Mouse (Mus musculus) monocyte, adult 2 months (primary cell): ENCODE results near the gene Slc9a3r2.
A peak's percentile ranks its signal among the peaks of the same experiment; 100 is the strongest.

Experiments
- DNase-seq, 2 experiments: peaks; one replicate each; pipeline ENCODE4 v3.0.0; 2022; ENCODE audit warnings: low spot score in 2 of 2, low read depth in 1 of 2

Gene Slc9a3r2

DNA sequence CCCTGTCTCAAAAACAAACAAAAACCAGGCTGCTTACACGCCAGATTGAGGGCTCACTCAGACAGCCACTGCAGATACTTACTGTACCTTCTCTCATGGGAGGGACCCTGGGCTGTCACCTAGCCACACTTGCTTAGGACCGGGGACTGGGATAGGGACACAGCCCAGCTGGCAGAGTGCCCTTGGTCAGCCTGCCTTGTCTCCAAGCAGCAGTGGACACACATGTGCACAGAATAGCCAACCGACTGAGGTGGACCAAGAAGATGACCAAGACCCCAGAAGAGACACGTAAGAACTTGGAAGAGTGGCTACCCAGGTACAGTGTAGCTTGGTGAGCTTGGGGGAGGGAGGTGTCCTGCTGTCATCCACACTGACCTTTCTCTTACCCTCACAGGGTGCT is 11.9 kb downstream of the Slc9a3r2 start:
- no peak for DNase-seq

DNA sequence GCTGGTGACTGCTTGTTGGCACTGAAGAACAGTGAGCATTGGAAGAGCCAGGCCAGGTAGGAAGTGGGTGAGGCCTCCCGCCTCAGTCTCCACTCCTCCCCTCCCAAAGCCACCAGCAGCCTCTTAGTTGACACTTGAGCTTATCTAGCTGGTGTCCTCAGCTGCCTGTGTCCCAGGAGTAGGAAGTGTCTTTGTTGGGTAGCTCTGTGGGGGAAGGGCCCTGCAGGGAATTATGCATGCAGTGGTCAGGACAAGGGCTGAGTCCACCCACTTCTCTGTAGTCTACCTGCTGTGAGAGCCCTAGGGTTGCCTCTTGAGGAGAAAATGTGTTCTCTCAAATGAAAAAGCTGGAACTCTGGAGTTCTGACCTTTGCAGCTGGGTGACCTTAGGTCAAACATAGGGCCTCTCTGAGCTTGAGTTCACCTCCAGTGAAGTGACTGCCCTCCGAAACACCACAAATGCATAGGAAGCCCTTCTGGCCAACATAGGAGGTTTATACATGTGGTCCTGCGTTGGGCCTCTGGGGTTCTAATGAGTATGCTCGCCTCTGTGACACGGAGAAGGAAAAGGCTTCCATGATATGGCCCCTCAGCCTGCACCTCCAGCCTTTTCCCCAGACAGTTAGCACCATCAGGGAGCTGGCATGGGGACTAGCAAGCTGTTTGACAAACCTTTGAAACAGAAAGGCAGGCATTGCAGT is 13.2 kb downstream of the Slc9a3r2 start:
- no peak for DNase-seq

DNA sequence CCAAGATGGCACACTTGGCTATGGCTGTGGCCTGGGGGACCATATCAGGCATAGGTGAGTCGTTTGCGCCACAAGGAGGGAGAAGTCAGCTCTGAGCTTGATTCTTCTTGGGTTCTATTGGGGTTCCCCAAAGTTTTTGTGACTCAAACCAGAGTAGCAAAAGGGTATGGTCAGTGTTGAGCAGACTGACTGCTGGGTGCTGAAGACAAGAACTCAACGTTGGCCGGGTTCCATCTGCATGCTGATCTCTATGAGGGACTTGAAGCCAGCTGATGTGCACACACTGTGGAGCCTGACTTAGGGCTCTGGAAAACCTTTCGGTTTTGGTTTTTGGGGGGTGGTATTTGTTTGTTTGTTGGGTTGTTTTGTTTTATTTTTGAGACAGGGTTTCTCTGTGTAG is 14.4 kb downstream of the Slc9a3r2 start:
- DNase-seq: no peak

DNA sequence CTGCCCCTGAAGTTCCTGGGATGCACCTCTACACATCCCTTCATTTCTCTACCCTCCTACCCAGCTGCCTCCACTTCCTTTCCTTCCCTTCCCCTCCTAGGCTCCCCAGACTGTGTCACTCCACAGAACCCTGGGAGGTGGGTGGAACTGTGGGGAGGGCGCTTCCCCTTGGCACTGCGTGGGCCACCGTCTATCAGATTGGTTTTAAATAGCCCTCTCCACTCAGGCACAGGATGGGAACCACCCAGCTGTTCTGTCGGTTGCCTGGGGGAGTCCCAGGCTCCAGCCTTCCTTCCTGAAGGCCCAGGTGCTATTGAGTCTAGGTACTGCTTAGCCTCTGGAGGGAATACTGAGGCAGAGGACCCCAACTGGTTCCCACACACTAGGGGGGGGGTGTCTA is 15.1 kb downstream of the Slc9a3r2 start:
- DNase-seq: no peak

DNA sequence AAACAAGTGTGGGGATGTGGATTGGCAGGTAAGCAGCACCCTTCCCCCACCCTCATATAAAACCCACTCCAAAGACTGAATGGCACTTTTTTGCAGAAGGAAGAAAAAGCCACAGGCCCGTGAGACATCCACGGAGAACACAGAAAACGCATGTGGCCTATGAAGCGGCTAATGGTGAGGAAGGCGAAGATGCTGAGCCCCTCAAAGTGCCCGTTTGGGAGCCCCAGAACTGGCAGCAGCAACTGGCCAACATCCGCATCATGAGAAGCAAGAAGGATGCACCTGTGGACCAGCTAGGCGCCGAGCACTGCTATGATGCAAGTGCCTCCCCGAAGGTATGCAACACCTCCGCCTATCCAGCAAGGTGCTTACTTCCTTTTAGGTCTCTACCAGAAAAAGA is 16.3 kb downstream of the Slc9a3r2 start:
- DNase-seq: no peak

DNA sequence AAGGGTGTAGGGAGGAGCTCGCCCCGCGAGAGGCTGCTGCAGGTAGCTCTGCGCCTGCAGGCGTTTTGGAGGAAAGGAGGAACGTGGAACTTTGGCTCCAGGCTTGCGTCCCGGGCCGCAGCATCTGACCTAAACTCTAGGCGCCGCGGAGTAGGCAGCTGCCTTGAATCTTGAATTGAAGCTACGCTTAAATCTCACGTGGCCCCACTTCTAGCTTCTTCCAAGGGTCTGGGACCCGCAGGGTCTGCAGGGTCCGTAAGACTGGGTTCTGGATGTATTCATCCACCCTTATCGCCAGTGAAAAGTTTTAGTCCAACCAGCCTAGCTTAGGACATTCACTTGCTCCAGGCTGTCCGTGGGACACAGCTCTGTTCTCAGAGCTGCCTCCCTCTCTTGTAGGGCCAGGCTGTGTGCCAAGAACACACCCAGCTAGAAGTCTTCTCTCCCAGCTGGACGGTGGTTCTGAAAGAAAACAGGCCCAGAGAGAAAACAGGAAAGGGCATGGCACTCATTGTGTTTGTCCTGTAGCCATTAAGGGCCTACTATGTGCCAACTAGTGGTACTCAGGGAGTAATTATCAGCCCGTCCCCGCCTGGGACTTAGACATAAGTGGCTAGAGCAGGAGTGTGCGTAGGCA is 17.2 kb downstream of the Slc9a3r2 start:
- no peak for DNase-seq

DNA sequence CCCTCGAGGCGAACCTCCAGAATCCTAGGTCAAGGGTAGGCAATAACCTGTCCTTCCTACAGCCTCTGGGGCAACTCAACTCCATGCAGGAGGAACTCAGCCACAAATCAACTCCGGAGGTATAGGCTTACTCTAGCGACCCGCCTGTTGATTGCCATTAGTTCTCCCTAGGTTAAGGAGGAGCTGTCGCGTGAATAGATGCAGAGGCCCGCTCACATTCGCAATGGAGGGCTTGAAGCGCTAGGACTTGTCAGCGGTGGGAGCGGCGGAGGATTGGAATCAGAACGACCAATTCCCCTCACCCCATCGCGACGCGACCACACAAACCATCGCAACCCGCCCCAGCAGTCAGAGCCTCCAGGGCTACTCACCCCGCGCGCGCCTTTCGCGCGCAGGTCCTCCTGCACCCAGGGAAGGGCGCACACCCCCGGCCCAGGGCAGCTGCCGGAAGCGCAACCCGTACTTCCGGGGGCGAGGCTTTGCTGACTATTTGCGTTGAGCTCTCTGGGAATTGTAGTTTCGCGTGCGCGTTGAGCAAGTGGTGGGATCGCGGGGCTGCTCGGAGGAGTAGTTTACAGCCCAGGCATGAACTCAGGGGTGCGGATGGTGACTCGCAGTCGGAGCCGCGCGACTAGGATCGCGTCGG is 17.8 kb downstream of the Slc9a3r2 start, which contains the start of the genes Tsc2 and Nthl1:
Gene Tsc2 (minus strand): TSS at position 464 of the 646 bp plus-strand sequence.
Gene Nthl1 (plus strand): TSS at position 514 of the 646 bp plus-strand sequence.
- DNase-seq: peak in 1 of 2 experiments; percentile 35

DNA sequence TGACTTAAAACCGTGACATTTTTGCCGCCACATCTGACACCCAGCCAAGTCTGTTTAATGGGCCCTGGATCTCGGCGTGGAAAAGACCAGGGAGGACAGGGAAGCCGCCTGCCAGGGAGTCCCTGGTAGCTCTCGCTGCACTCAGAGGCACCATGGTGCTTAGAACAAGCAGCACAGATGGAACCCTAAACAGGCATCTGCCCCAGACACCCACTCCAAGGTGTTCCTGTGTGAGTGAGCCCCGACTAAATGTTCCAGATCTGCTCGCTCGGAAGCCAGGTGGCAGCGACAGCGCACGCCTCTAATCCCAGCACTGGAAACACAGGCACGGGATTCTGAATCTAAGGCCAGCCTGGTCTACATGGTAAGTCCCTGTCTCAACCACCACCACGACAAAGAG is 20.1 kb downstream of the Slc9a3r2 start:
- DNase-seq: no peak

DNA sequence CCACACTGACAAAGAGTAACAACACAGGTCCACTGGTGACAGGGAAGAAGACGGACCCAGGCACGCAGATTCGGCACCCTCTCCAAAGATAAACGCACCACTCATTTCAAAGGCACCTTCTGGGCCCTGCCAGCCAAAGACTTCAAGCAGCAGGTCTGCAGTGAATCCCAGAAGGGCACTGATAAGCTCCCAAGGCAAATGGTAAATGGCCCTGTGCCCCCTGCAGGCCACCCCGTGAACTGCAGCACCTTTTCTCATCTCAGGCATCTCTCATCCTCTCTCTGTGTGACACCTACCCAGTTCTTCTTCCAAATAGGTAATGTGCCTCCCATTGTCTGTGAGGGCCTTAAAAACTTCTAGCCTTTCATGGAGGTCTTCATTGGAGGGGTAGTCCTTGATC is 21.5 kb downstream of the Slc9a3r2 start:
- DNase-seq: peak in 1 of 2 experiments; percentile 63

DNA sequence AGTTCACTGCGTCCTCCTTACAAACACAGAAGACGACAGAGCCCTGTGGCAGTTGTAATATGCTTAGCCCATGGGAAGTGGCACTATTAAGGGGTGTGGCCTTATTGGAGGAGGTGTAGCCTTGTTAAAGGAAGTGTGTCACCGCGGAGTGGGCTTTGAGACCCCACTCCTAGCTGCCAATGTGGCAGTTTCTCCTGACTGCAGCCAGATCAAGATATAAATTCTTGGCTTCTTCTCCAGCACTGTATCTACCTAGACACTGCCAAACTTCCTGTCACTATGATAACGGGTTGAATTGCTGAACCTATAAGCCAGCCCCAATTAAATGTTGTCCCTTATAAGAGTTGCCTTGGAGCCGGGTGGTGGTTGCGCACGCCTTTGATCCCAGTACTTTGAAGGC is 24.7 kb downstream of the Slc9a3r2 start:
- no peak for DNase-seq

DNA sequence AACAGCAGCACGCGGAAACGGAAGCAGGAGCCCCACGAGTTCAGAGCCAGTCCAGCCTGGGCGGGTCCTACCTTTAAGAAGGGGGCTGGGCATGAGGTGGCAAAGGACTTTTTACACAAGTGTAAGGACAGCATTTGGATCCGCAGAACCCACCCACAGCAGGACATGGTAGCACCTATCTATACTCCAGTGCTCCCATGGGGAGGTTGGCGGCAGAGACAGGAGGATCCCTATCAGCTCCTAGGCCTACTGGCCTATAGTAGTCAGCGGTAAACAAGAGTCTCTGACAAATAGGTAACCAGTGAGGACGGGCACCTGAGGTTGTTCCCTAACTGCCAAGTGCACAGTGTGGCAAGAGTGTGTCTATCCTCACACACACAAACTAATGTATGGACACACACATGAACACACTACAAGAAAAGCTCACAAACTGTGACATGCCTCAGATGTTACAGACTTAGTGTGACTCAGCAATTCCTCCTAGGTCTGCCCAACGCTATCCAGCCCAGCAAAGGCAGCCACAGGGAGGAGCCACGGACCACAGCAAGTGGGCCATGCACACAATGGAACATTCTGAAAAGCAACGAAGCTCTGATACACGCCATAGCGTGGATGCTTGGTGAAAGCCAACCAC is 32.4 kb downstream of the Slc9a3r2 start:
- DNase-seq: no peak

DNA sequence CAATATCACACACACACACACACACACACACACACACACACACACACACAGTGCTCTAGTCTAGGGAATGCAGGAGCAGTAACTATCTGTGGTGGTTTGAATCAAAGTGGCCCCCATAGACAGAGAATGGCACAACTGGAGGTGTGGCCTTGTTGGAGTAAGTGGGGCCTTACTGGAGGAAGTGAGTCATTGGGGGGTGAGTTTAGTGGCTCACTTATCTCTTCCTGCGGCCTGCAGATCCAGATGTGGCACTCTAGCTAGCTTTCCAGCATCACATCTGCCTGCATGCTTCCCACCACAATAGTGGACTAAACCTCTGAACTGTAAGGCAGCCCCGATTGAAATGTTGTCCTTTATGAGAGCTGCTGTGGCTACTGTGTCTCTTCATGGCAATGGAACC is 39.4 kb downstream of the Slc9a3r2 start:
- DNase-seq: no peak

DNA sequence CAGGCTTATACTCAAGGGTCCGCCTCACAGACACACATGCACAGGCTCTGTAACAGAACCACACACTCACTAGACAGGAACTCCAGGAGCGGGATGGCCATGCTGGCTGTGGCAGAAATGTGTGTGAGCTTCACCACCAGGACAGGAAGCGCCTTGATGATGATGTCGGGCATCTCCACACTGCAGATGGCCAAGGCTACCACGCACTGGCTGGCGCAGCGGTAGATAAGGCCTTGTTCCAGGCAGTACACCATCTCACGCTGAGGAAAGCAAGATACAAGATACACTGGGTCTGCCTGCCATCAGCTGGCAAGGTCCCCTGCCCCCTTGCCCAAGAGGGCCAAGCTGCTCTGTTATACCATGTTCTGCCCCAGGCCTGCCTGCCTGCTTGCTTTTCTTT is 41.3 kb downstream of the Slc9a3r2 start:
- no peak for DNase-seq

DNA sequence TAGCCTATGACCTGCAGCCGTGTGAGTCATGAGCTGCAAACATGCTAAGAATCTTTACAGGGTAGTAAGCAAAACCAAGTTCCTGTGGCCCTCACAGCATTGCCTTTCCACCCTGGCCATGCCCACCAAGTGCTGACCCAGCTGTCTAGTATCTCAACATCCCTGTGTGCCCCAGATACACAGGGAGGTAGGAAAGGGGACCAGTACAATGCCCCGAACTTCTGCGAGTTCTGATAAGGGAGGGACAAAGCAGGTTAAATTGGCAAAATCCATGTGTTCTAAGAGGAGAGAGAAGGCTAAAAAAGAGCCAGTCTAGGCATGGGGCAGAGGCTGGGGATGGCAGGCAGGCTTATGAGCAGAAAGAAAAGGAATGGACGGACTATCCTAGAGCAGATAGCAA is 41.8 kb downstream of the Slc9a3r2 start:
- DNase-seq: no peak

DNA sequence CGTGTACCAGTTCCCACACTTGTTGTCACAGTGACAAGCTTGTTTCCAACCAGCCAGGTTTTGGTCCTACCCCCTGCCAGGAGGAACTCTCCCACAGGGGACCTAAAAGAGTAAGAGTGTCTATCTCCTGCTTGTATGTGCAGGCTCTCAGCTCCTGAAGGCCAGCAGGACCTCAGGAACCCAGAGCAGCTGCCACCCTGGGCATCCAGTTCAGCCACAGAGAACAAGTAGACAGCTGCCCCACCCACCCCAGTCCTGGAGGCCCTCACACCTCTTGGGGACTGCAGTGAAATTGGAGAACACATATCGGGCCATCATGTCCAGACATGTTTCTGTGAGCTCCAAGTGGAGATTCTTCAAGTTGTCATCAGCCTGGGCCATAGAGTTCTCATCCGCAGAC is 45.6 kb downstream of the Slc9a3r2 start:
- no peak for DNase-seq

DNA sequence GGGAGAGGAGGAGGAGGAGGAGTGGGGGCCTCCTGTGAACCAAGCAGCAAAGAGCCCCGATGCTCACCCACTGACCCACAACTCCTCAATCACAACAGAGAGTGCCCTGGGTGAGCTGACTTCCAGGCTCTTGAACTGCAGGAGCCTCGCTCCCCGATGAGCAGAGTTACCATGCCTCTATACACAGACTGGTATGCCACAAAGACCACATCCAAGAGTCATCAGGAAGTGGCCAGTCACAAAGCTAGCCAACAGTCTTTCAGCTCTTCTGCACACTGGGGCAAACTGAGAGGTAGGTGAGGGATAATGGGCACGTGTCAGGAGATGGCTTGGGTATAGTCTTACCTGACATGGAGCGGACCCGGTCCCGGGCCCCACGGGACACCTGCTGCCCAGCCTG is 46.2 kb downstream of the Slc9a3r2 start:
- DNase-seq: no peak

DNA sequence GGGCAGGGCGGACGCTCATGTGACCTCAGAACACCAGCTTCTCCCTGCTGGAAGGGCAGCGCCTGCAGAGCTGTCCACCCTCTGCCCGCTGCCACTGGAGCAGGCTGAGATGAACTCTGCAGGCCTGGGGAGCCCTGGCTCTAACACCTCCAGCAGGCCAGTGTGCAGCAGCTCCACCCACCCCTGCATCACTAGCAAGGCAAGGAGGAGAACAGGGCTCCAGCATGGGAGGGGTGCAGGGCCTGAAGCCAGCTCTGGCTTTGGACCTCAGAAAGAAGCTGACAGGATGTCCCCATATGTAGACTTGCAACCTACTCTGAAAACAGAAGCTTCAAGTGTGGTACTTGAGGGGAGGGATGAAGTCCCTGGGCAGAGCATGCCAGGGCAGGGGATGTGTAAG is 49.6 kb downstream of the Slc9a3r2 start:
- DNase-seq: no peak

DNA sequence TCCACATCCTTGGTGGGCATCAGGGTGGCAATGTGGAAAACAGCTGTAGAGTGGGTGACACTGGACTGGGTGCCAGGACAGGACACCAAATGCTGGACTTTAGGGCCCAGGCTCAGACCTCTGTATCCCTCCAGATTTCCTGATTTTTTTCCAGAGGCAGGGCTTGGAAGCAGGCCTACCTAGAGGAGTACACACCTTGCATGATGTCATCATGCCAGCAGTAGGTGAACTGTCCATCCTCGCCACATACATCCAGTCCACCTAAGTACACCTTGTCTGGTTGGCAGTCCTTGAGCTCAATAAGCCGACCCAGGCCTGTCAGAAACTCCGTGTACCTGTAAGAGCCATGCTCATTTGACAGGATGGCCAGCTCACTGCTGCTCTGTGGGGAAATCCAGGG is 52.1 kb downstream of the Slc9a3r2 start:
- no peak for DNase-seq

DNA sequence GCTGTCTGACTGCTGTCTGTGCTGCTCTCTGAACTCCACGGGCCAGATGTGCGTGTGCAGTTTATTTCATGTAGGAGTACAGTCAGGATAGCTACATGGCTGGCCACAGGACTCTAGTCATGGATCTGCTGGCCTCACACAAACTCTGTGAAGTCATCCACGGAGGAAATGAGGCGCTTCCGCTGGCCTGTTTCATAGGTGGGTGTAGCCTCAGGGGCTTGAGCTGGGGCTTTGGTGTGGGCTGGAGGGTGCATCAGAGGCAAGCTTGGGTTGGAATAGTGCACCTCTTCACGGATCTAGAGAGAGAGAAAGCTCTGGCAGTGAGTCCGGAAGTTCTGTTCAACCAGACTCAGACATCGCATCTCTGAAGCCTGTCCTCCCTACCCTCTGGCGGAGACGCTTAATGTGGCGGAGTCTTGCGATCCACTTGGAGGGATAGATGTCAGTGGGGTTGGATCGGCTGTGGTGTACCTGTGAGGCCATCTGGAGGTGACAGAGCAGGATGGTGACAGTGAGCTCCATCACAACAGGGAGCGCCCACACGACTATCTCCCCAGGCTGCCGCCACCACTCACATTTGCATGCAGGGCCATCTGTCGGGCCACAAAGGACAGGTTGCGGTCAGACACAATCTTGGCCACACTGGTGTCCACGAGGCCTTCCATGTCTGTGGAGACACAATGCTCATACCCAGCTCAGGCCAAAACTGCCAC is 53.5 kb downstream of the Slc9a3r2 start:
- DNase-seq: no peak

DNA sequence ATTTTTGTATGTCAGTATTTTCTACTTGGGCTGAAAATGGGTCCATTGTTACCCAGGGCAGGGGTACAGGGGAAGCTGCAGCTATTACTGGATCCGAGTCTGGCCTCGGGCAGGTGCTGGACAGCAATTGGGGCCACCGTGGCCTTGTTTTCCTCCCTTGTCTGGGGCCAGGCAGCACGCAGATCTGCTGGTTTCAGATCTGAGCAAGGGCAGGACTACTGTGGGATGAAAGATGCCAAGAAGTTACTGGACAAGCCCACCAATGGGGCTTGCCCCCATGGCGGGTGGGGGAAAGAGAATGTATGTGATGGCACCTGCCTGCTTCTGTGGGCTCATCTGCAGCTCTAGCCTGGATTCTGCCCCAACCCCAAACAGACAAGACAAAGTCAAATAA is 54.1 kb downstream of the Slc9a3r2 start:
- no peak for DNase-seq
